Mouse (Mus musculus): ENCODE results near the gene Fibin.

The Fibin gene

DNA sequence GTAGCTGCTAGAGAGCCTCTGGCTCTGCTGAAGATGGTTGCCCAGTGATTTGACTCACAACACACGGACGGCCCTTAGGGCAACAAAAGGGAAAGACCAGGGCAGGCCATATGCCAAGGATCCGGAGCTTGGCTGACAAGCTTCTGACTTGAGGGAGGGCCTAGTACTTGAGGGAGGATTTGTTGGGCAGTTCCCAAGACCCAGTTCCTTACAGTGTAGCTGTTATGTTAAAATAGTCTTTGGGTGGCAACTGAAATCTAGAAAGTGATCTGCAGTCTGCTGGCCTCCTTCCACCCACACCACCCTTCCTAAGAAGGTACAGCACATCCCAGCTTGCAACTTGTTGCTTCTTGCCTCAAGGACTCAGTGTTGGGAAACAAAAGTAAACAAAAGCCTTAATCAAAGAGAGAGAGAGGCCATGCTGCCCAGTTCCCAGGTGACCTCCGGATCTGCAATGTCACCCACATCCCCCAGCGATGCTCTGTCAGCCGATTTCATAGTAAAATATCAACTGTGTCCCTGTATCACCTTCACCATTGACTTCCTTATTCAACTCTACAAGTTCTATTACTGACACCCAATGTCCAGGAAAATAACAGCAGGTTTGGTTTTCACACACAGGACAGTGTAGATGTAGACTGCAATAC is 48.4 kb downstream of the Fibin start, which contains the start of gene Bbox1:
Bbox1 (minus strand) TSS at position 52 of the 647 bp plus-strand sequence.
- no peak for DNase-seq (ENCODE audit: low spot score in 2 of 2)

DNA sequence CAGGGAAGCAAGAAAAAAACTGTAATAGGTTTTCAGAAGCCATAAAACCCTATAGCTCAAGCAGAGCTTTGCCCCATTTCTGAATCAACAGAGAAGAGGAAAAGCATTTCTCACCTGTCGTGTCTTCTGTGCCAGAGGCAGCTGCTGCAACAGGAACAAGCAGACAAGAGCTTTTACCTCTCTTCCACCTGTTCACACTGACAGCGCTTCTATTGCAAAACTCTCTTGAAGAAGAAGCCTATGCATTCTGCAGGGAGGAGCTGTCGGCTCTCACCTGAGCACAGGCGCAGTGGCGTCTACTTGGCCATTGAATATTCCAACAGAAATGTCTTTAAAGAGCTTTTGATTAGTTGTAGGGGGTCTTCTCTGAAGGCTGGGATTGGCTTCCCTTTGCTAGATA is 48.9 kb downstream of the Fibin start:
- no peak for DNase-seq (ENCODE audit: low spot score in 2 of 2)

DNA sequence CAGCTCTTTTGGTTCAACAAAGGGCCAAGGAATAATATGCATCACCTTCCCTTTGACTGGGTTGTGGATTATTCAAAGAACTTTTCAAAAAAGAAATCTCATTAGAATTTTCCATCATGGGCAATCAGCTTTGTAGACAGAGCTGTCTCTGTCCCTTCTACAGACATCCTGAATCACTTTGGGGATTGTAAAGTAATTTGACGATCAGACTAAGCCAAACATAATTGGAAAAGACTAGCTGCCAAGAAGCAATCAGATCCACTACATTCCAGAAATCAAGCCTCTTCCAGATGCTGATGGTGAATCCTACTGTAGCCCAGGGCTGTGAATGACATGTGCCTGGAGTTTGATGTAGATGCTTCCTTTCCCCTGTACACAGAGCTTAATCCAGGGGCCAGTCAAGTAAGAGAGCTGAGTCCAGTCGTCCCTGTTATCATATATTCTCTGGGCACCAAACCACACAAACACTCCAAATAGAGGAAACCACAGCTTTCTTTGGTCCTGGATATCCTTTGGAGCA is 49.6 kb downstream of the Fibin start:
- DNase-seq (ENCODE audit: low spot score in 2 of 2) = no peak

Measured in urinary bladder, postnatal 4 days (tissue).